Mouse (Mus musculus) mouse trophoblast stem cell (cell line): Measurements from ENCODE around the gene Cpsf4.
"Not testable (repeated sequence)": the region's sequence is repeated elsewhere in the genome, so short reads cannot be mapped to it uniquely, and the experiment has no call there.

Experiments
- in situ Hi-C, 2 experiments: fragments of 300-500 bp; cut with MseI, MboI; formaldehyde crosslinking; loops; 2 replicates in 1 of 2; 3 replicates in 1 of 2; pipeline ENCODE4 v1.15.1; 2025

The Cpsf4 gene

DNA sequence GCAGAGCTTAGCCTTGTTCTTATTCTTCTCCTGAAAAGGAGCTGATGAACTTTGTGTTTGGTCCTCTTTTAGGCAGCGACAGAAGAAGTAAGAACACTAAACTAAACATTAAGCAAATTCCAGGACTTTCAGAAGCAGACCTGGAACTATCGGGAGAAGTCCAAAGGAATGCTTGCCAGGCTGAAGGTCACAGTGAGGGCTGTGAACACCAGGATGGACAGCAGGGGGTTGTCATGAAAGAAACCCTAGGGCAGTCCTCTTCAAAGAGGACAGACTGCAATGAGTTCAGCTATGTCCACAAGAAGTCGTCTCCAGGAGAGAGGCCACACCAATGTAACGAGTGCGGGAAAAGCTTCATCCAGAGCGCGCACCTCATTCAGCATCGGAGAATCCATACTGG, 53.0 kb downstream of the Cpsf4 start:
- in situ Hi-C loops = loop anchor here in 1 of 2 experiments (10.0 kb wide), 1 partner anchor 145 kb away; no protein-coding TSS in a partner anchor

DNA sequence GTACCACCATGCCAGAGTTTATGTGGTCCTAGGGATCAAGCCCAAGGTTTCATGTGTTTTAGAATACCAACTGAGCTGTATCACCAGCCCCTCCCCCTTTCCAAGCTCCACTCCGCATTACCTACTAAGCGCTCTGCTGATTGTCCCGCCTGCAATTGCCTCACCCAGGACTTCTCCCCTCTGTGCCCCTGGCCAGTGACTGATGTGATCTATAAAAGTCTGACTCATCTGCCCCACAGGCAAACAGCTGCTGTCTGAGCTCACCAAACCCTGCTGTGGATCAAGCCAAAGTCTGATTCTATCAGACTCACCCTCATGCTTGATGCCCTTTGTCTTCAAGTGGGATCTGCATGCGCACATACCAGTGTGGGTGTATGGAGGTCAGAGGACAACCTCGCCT, 55.8 kb downstream of the Cpsf4 start:
- in situ Hi-C loops = no loop called here

- in situ Hi-C loops = no loop called here
Measured at GRCm38 (mm10) chr5:145223395-145223794, 56.4 kb downstream of the Cpsf4 start.

DNA sequence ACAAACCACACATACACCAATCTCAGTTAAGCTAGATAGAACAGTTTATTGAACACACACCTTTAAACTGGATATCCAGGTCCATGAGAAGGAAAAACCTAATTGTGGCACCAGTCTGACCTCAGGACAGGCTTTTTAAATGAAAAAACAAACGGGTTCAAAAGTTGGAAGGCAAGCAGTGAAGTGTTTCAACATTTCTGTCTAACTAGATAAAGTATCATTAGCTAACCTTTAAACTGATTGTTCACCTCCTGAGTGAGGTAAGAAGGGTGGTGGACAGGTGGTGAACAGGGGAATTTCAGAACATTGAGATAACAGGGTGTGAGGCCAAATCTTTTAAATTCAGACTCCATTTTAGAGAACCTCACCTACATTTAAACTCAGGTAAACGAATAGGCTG, 59.4 kb downstream of the Cpsf4 start:
- in situ Hi-C loops = no loop called here

DNA sequence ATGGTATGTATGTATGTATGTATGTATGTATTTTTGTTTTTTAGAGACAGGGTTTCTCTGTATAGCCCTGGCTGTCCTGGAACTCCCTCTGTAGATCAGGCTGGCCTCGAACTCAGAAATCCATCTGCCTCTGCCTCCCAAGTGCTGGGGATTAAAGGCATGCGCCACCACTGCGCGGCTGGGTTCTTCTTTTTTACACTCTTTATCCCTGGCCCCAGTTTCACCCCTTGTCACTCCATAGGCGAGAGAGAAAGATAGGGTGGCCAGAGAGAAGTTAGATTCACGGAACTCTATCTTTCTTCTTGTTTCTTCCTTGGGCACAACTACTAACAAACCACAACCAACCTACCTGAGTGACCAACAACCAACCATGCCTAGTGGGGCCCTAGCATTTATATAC, 62.3 kb downstream of the Cpsf4 start:
- in situ Hi-C loops = not testable (repeated sequence)

DNA sequence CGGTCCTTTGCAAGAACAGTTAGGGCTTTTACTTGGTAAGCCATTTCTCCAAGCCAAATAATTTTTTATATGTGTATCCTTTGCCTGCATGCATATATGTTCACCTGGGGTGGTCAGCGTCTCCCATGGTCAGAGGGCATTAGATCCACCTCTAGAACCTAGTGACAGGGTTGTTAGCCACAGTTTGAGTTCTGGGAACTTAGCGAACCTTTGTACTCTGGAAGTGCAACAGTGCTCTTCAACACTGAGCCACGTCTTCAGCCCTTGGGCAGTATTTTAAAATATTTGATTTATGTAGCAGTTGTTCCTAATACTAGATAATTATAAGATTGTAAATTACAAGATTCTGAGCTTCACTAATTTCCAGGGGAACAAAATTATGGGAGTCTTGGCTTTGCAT, 63.6 kb downstream of the Cpsf4 start:
- in situ Hi-C loops = no loop called here

DNA sequence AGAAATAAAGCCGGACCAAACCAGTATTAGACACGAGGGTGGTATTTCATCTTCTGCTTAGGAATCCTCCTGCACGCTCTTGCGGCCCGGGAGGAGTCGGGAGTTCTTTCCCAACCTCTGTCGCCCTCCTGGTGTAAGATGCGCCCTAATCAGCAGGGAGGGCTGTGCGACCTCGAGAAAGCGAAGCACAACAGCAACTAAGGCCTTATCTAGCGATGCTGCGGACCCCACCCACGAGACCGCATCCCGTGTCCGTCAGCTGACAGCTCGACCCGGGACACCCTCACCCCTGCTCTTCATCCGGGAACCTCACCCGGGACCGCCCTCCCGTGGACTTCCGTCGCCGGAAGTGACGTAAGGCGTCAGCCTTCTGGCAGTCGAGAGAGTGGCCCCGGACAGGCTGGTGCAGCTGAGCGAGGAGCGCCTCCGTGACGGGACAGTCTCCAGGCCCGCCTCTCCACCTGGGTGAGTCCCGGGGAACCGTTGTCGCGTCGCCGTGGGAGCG, 64.4 kb downstream of the Cpsf4 start, which contains the start of gene Zfp655:
Gene Zfp655, plus strand, starts transcription at position 349 of the 505 bp plus-strand sequence.
- in situ Hi-C loops = no loop called here
